Mouse (Mus musculus): ENCODE results near the gene Pgpep1. TPM values are rescaled to one million over a fixed set of nuclear protein-coding genes. Genes with fewer than 3 reads are reported as not detected.

Pgpep1 gene
- polyA plus RNA-seq, 1 experiment, result 34.9 TPM

GRCm38 (mm10) chr8:70701982-70702841, 42.0 kb upstream of the Pgpep1 start:
- TF ChIP-seq MAX (IDR thresholded peaks at IDR 0.05) (peak; percentile 21), CEBPB (IDR thresholded peaks at IDR 0.05; ENCODE audit: low read depth) (no peak), MYOG (IDR thresholded peaks at IDR 0.05; ENCODE audit: control insufficient read depth, extremely low read depth, insufficient read length) (no peak), CTCF (IDR thresholded peaks at IDR 0.05; ENCODE audit: control insufficient read depth, insufficient read depth, insufficient read length) (no peak), MYOD1 (IDR thresholded peaks at IDR 0.05; ENCODE audit: control insufficient read depth, insufficient read length, low read depth) (no peak)
- Histone ChIP-seq H3K4me3 (ENCODE audit: insufficient read depth, poor library complexity, severe bottlenecking) (no peak overlapping the region), H3K36me3 (ENCODE audit: control insufficient read depth, insufficient read depth) (no peaks in the 10 kb centered on the region), H3K79me3 (ENCODE audit: low read depth) (peaks cover 10% of the 10 kb centered on the region), H3K79me2 (ENCODE audit: control insufficient read depth, insufficient read depth) (peaks cover 33% of the 10 kb centered on the region), H3ac (ENCODE audit: control insufficient read depth, insufficient read length, low read depth) (no peak overlapping the region), H3K27me3 (ENCODE audit: control insufficient read depth, insufficient read depth, insufficient read length) (no peaks in the 10 kb centered on the region)

- TF ChIP-seq MYOG (IDR thresholded peaks at IDR 0.05; ENCODE audit: control insufficient read depth, extremely low read depth, insufficient read length), result no peak
- no peak for TF ChIP-seq USF1 (IDR thresholded peaks at IDR 0.05; ENCODE audit: low read depth)
- TF ChIP-seq MAX (IDR thresholded peaks at IDR 0.05), result no peak
- Histone ChIP-seq H3ac (ENCODE audit: control insufficient read depth, insufficient read length, low read depth) (no peak overlapping the region), H3K4me3 (ENCODE audit: insufficient read depth, poor library complexity, severe bottlenecking) (peak overlapping the region; percentile 80), H3K36me3 (ENCODE audit: control insufficient read depth, insufficient read depth) (no peaks in the 10 kb centered on the region), H3K79me3 (ENCODE audit: low read depth) (peaks cover 10% of the 10 kb centered on the region), H3K79me2 (ENCODE audit: control insufficient read depth, insufficient read depth) (peaks cover 33% of the 10 kb centered on the region), H3K27me3 (ENCODE audit: control insufficient read depth, insufficient read depth, insufficient read length) (no peaks in the 10 kb centered on the region)
Measured at GRCm38 (mm10) chr8:70701048-70701981, 41.1 kb upstream of the Pgpep1 start.

- H3K79me3 ChIP-seq (ENCODE audit: low read depth), result peaks cover 10% of the 10 kb centered on the region
- H3K36me3 ChIP-seq (ENCODE audit: control insufficient read depth, insufficient read depth), result no peaks in the 10 kb centered on the region
- H3K79me2 ChIP-seq (ENCODE audit: control insufficient read depth, insufficient read depth), result peaks cover 33% of the 10 kb centered on the region
- TF ChIP-seq CTCF (IDR thresholded peaks at IDR 0.05; ENCODE audit: control insufficient read depth, insufficient read depth, insufficient read length) (peak; percentile 89), CEBPB (IDR thresholded peaks at IDR 0.05; ENCODE audit: low read depth) (no peak)
- peak overlapping the region; percentile 80 for H3K4me3 ChIP-seq (ENCODE audit: insufficient read depth, poor library complexity, severe bottlenecking)
- no peaks in the 10 kb centered on the region for H3K27me3 ChIP-seq (ENCODE audit: control insufficient read depth, insufficient read depth, insufficient read length)
- H3ac ChIP-seq (ENCODE audit: control insufficient read depth, insufficient read length, low read depth), result no peak overlapping the region
Measured at GRCm38 (mm10) chr8:70700555-70700922, 40.4 kb upstream of the Pgpep1 start.

GRCm38 (mm10) chr8:70699834-70700554, 39.8 kb upstream of the Pgpep1 start:
- TF ChIP-seq FOSL1 (IDR thresholded peaks at IDR 0.05; ENCODE audit: insufficient read depth, low read length, poor library complexity, severe bottlenecking) (no peak), MYOG (IDR thresholded peaks at IDR 0.05; ENCODE audit: control insufficient read depth, extremely low read depth, insufficient read length) (no peak), CEBPB (IDR thresholded peaks at IDR 0.05; ENCODE audit: low read depth) (no peak), CTCF (IDR thresholded peaks at IDR 0.05; ENCODE audit: control insufficient read depth, insufficient read depth, insufficient read length) (peak; percentile 18), MYOD1 (IDR thresholded peaks at IDR 0.05; ENCODE audit: control insufficient read depth, insufficient read length, low read depth) (peak; percentile 46), USF1 (IDR thresholded peaks at IDR 0.05; ENCODE audit: low read depth) (no peak), MAX (IDR thresholded peaks at IDR 0.05) (peak; percentile 24)
- H3K79me3 ChIP-seq (ENCODE audit: low read depth), result peaks cover 10% of the 10 kb centered on the region
- H3K4me3 ChIP-seq (ENCODE audit: insufficient read depth, poor library complexity, severe bottlenecking), result peak overlapping the region; percentile 80
- peak overlapping the region; percentile 80 for H3ac ChIP-seq (ENCODE audit: control insufficient read depth, insufficient read length, low read depth)
- no peaks in the 10 kb centered on the region for H3K27me3 ChIP-seq (ENCODE audit: control insufficient read depth, insufficient read depth, insufficient read length)
- no peaks in the 10 kb centered on the region for H3K36me3 ChIP-seq (ENCODE audit: control insufficient read depth, insufficient read depth)
- peaks cover 33% of the 10 kb centered on the region for H3K79me2 ChIP-seq (ENCODE audit: control insufficient read depth, insufficient read depth)

- H3K4me3 ChIP-seq (ENCODE audit: insufficient read depth, poor library complexity, severe bottlenecking), result peak overlapping the region; percentile 80
- H3ac ChIP-seq (ENCODE audit: control insufficient read depth, insufficient read length, low read depth), result peak overlapping the region; percentile 80
- peaks cover 33% of the 10 kb centered on the region for H3K79me2 ChIP-seq (ENCODE audit: control insufficient read depth, insufficient read depth)
- H3K36me3 ChIP-seq (ENCODE audit: control insufficient read depth, insufficient read depth), result no peaks in the 10 kb centered on the region
- H3K79me3 ChIP-seq (ENCODE audit: low read depth), result peaks cover 10% of the 10 kb centered on the region
- no peak for TF ChIP-seq MAX (IDR thresholded peaks at IDR 0.05)
- TF ChIP-seq FOSL1 (IDR thresholded peaks at IDR 0.05; ENCODE audit: insufficient read depth, low read length, poor library complexity, severe bottlenecking), result no peak
- no peak for TF ChIP-seq MYOG (IDR thresholded peaks at IDR 0.05; ENCODE audit: control insufficient read depth, extremely low read depth, insufficient read length)
- no peak for TF ChIP-seq CEBPB (IDR thresholded peaks at IDR 0.05; ENCODE audit: low read depth)
- TF ChIP-seq CTCF (IDR thresholded peaks at IDR 0.05; ENCODE audit: control insufficient read depth, insufficient read depth, insufficient read length), result no peak
- TF ChIP-seq USF1 (IDR thresholded peaks at IDR 0.05; ENCODE audit: low read depth), result no peak
- no peak for TF ChIP-seq MYOD1 (IDR thresholded peaks at IDR 0.05; ENCODE audit: control insufficient read depth, insufficient read length, low read depth)
- no peaks in the 10 kb centered on the region for H3K27me3 ChIP-seq (ENCODE audit: control insufficient read depth, insufficient read depth, insufficient read length)
Measured at GRCm38 (mm10) chr8:70699116-70699833, 39.1 kb upstream of the Pgpep1 start.

All from C2C12 (cell line).